Mouse (Mus musculus) limb, embryonic 11.5 days (tissue): ENCODE measurements around the gene Clpsl2. TPM values are rescaled to one million over a fixed set of nuclear protein-coding genes. Genes with fewer than 3 reads are reported as not detected.
A peak's percentile ranks its signal among the peaks of the same experiment; 100 is the strongest.

Experiments used
- ATAC-seq: fragments of 200-750 bp; cut with Nextera tagmentation; 2 replicates; pipeline ENCODE4 v1.8.0; 2017; ENCODE audit warnings: low read depth; ENCODE audit not compliant: insufficient number of reproducible peaks, low FRiP score, low TSS enrichment
- DNase-seq: peaks from one replicate; pipeline ENCODE4 v3.0.0-alpha.2; 2015; ENCODE audit warnings: low spot score
- H3K27ac ChIP-seq: fragments of 300-500 bp; sonication (generic); replicated peaks from 2 replicates; pipeline ENCODE4 v1.5.1; 2014; ENCODE audit warnings: low read depth, mild to moderate bottlenecking, low read length
- H3K27me3 ChIP-seq: fragments of 300-500 bp; sonication (generic); 2 replicates; pipeline ENCODE4 v1.6.1; 2014; ENCODE audit warnings: mild to moderate bottlenecking, low read length, mixed read lengths; ENCODE audit not compliant: control insufficient read depth, insufficient read depth
- H3K36me3 ChIP-seq: fragments of 300-500 bp; sonication (generic); 2 replicates; pipeline ENCODE4 v1.6.1; 2014; ENCODE audit warnings: mild to moderate bottlenecking, low read length, moderate library complexity, mixed read lengths; ENCODE audit not compliant: control insufficient read depth, insufficient read depth
- H3K4me1 ChIP-seq: fragments of 300-500 bp; sonication (generic); 2 replicates; pipeline ENCODE4 v1.6.1; 2014; ENCODE audit warnings: low read length, mixed read lengths; ENCODE audit not compliant: control insufficient read depth, insufficient read depth
- H3K4me2 ChIP-seq: fragments of 300-500 bp; sonication (generic); 2 replicates; pipeline ENCODE4 v1.6.1; 2014; ENCODE audit warnings: low read depth, mild to moderate bottlenecking, moderate library complexity; ENCODE audit not compliant: severe bottlenecking
- H3K4me3 ChIP-seq: fragments of 300-500 bp; sonication (generic); 2 replicates; pipeline ENCODE4 v1.5.1; 2014; ENCODE audit warnings: low read depth, low read length
- H3K9ac ChIP-seq: fragments of 300-500 bp; sonication (generic); 2 replicates; pipeline ENCODE4 v1.6.1; 2014; ENCODE audit warnings: mild to moderate bottlenecking, low read length
- H3K9me3 ChIP-seq: fragments of 300-500 bp; sonication (generic); 2 replicates; pipeline ENCODE4 v1.6.1; 2016; ENCODE audit warnings: low read length; ENCODE audit not compliant: control insufficient read depth
- WGBS: fragments of 180-500 bp; shearing (Covaris S2); extraction: QIAGEN DNeasy Blood & Tissue Kit; methylation state at CpG from one replicate; pipeline ENCODE4 v1.1.7; 2014; 5-methylcytosine and 5-hydroxymethylcytosine counted together
- polyA plus RNA-seq: library from polyadenylated mRNA; unstranded; fragments of >200 nt; fragmentation: Nextera tagmentation; extraction: Ambion mirVana; gene quantifications from 2 replicates; pipeline ENCODE4 v1.2.1, GENCODE M21; 2014

The Clpsl2 gene
- polyA plus RNA-seq, 1 experiment from 2014 or later, result not detected

- Histone ChIP-seq H3K9me3 (no peaks in the 10 kb centered on the region), H3K36me3 (no peaks in the 10 kb centered on the region), H3K9ac (peak overlapping the region; percentile 58), H3K27me3 (0 out of 2 replicates have a peak, but pooled peaks cover 9% of the 10 kb centered on the region), H3K4me2 (peak overlapping the region; percentile 87), H3K27ac (peak overlapping the region; percentile 82), H3K4me1 (peaks cover 8% of the 10 kb centered on the region), H3K4me3 (peak overlapping the region; percentile 67)
- ATAC-seq, result no peak; the same call in 1 of the 2 replicates
- WGBS, result 5% methylated on average over 28 of the region's 28 CpGs
- no peak for DNase-seq
These were observed 25.7 kb upstream of the Clpsl2 start for GRCm38 (mm10) chr17:28523355-28524008.

GRCm38 (mm10) chr17:28524009-28524695 is 25.1 kb upstream of the Clpsl2 start:
- H3K27ac ChIP-seq, result no peak overlapping the region
- no peak overlapping the region for H3K4me3 ChIP-seq
- WGBS, result 82% methylated on average over 23 of the region's 23 CpGs
- H3K9ac ChIP-seq, result no peak overlapping the region
- DNase-seq (no peak), ATAC-seq (no peak)
- H3K27me3 ChIP-seq, result 0 out of 2 replicates have a peak, but pooled peaks cover 2% of the 10 kb centered on the region
- no peaks in the 10 kb centered on the region for H3K9me3 ChIP-seq
- H3K4me2 ChIP-seq, result peak overlapping the region; percentile 87; the same call in 1 of the 2 replicates
- no peaks in the 10 kb centered on the region for H3K36me3 ChIP-seq
- H3K4me1 ChIP-seq, result peaks cover 8% of the 10 kb centered on the region

- WGBS, result 73% methylated on average over 4 of the region's 4 CpGs
- no peak overlapping the region for H3K9ac ChIP-seq
- no peak for ATAC-seq
- no peaks in the 10 kb centered on the region for H3K9me3 ChIP-seq
- DNase-seq, result no peak
- no peak overlapping the region for H3K4me2 ChIP-seq
- peaks cover 8% of the 10 kb centered on the region for H3K4me1 ChIP-seq
- H3K27ac ChIP-seq, result no peak overlapping the region
- no peak overlapping the region for H3K4me3 ChIP-seq
- no peaks in the 10 kb centered on the region for H3K36me3 ChIP-seq
- 0 out of 2 replicates have a peak, but pooled peaks cover 2% of the 10 kb centered on the region for H3K27me3 ChIP-seq
These were observed 24.3 kb upstream of the Clpsl2 start for GRCm38 (mm10) chr17:28524831-28525430.

GRCm38 (mm10) chr17:28527184-28528042 is 21.8 kb upstream of the Clpsl2 start:
- H3K9me3 ChIP-seq, result no peaks in the 10 kb centered on the region
- H3K4me2 ChIP-seq, result 0 out of 2 replicates have a peak overlapping the region, but pooled peaks have one; percentile 1
- H3K9ac ChIP-seq, result no peak overlapping the region
- no peak overlapping the region for H3K27ac ChIP-seq
- H3K4me3 ChIP-seq, result no peak overlapping the region
- ATAC-seq, result no peak
- H3K36me3 ChIP-seq, result no peaks in the 10 kb centered on the region
- WGBS, result 48% methylated on average over 12 of the region's 12 CpGs
- DNase-seq, result no peak
- 0 out of 2 replicates have a peak, but pooled peaks cover 2% of the 10 kb centered on the region for H3K27me3 ChIP-seq
- H3K4me1 ChIP-seq, result peaks cover 6% of the 10 kb centered on the region; the same call in 1 of the 2 replicates

GRCm38 (mm10) chr17:28528043-28528351 is 21.2 kb upstream of the Clpsl2 start:
- 0 out of 2 replicates have a peak overlapping the region, but pooled peaks have one; percentile 1 for H3K4me2 ChIP-seq
- ATAC-seq (no peak), DNase-seq (peak; percentile 90)
- 5% methylated on average over 6 of the region's 6 CpGs for WGBS
- 0 out of 2 replicates have a peak, but pooled peaks cover 6% of the 10 kb centered on the region for H3K4me1 ChIP-seq
- no peaks in the 10 kb centered on the region for H3K9me3 ChIP-seq
- H3K36me3 ChIP-seq, result no peaks in the 10 kb centered on the region
- H3K27me3 ChIP-seq, result 0 out of 2 replicates have a peak, but pooled peaks cover 2% of the 10 kb centered on the region
- no peak overlapping the region for H3K27ac ChIP-seq
- no peak overlapping the region for H3K4me3 ChIP-seq
- no peak overlapping the region for H3K9ac ChIP-seq

DNA sequence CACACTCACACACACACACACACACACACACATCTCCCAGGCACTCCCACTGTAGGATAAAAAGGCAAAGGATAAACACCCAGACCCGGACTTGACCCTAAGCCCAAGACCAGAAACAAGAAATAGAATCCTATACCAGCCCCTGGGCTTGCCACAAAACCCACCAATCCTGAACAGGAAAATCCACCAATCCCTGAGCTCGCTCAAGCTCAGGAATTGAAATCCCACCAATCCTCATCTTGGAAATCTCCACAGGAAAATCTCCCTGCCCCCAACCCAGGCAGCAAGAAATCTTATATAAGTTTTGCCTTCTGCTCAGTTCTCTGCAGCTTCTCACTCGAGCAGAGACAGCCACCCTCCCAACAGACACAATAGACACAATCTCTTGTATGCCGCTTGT is 20.1 kb upstream of the Clpsl2 start:
- ATAC-seq (no peak), DNase-seq (no peak)
- Histone ChIP-seq H3K27me3 (no peaks in the 10 kb centered on the region), H3K36me3 (no peaks in the 10 kb centered on the region), H3K9ac (no peak overlapping the region), H3K27ac (no peak overlapping the region), H3K4me1 (0 out of 2 replicates have a peak, but pooled peaks cover 6% of the 10 kb centered on the region), H3K9me3 (no peaks in the 10 kb centered on the region), H3K4me2 (no peak overlapping the region), H3K4me3 (no peak overlapping the region)
- WGBS, result 69% methylated on average over 4 of the region's 4 CpGs

- 0 out of 2 replicates have a peak, but pooled peaks cover 6% of the 10 kb centered on the region for H3K4me1 ChIP-seq
- H3K9ac ChIP-seq, result no peak within 1 kb of the TSS
- 86% methylated on average over 6 of the region's 6 CpGs for WGBS
- H3K27me3 ChIP-seq, result no peaks in the 10 kb centered on the region
- H3K9me3 ChIP-seq, result no peaks in the 10 kb centered on the region
- DNase-seq (no peak), ATAC-seq (no peak)
- H3K36me3 ChIP-seq, result no peaks in the 10 kb centered on the region
- 0 out of 2 replicates have a peak within 1 kb of the TSS, but pooled peaks have one; percentile 24 for H3K4me2 ChIP-seq
- H3K27ac ChIP-seq, result no peak within 1 kb of the TSS
- no peak within 1 kb of the TSS for H3K4me3 ChIP-seq
These were observed 18.7 kb upstream of the Clpsl2 start, which contains the start of gene Armc12 for GRCm38 (mm10) chr17:28530506-28530905. TSS of gene Armc12 (plus strand) at chr17:28530806.
